Mouse (Mus musculus): ENCODE measurements at regions not wholly inside any gene's neighbourhood (a gene's known extent, or its start where the extent isn't known, plus 50 kb on each side); places are given as distances from the start of the nearest gene placed in this dataset.

GRCm38 (mm10) chr7:111257842-111258241, 175.0 kb upstream of the Eif4g2 start:
- Histone ChIP-seq H3K27ac (no peak overlapping the region), H3K4me3 (no peak overlapping the region)
- peak; percentile 47 for TF ChIP-seq CTCF (conservative IDR thresholded peaks at IDR 0.05)
- no peak for DNase-seq (ENCODE audit: low spot score in 2 of 2)

DNA sequence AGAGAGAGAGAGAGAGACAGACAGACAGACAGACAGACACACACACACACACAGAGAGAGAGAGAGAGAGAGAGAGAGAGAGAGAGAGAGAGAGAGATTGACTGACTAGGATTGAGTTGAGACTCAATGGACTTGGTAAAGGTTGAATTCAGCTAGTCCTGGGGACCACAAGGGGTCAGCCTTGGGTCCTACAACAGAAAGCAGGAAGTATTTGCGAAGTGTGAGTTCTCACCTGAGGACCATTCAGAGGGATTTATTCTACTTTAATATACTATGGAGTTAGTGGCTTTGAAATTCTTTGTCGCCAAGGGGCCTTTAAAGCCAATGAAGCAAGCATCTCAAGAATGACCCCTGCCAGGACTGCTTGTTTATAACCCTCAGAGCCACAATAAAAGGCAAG, 173.4 kb upstream of the Eif4g2 start:
- TF ChIP-seq CTCF (conservative IDR thresholded peaks at IDR 0.05), result peak; percentile 42
- Histone ChIP-seq H3K4me3 (no peak overlapping the region), H3K27ac (no peak overlapping the region)
- DNase-seq (ENCODE audit: low spot score in 2 of 2), result no peak

DNA sequence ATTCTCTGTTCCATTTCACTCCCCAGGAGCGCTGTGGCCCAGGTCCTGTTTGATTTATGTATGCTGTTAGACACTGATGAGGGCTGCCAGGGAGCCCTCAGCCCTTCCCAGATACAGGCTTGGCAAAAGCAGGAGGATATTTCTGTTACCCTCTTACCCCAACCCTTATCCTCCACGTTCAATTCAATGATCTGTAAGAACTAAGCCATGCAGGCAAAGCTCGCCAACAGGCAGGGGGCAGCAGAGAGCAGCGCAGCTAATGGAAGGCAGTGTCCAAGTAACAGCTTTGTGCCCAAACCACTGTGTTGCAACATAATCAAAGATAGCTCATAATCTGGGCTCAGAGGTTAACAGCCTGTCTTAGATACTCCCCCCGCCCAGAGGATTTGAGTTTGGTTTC, 166.8 kb upstream of the Eif4g2 start:
- peak overlapping the region; percentile 83 for H3K27ac ChIP-seq
- H3K4me3 ChIP-seq, result no peak overlapping the region
- DNase-seq (ENCODE audit: low spot score in 2 of 2), result peak; percentile 75 to 88
- peak; percentile 98 for TF ChIP-seq CTCF (conservative IDR thresholded peaks at IDR 0.05)

- no peak overlapping the region for H3K4me3 ChIP-seq
- H3K27ac ChIP-seq, result peak overlapping the region; percentile 60; the same call in 1 of the 2 replicates
- peak; percentile 55 for TF ChIP-seq CTCF (conservative IDR thresholded peaks at IDR 0.05)
- DNase-seq (ENCODE audit: low spot score in 2 of 2), result peak; percentile 49 to 65
Observed at GRCm38 (mm10) chr7:111245488-111245887, 162.7 kb upstream of the Eif4g2 start.

- DNase-seq (ENCODE audit: low spot score in 2 of 2), result no peak
- no peak for TF ChIP-seq CTCF (conservative IDR thresholded peaks at IDR 0.05)
- Histone ChIP-seq H3K4me3 (no peak overlapping the region), H3K27ac (peak overlapping the region; percentile 60; the same call in 1 of the 2 replicates)
Observed at GRCm38 (mm10) chr7:111245067-111245466, 162.2 kb upstream of the Eif4g2 start.

DNA sequence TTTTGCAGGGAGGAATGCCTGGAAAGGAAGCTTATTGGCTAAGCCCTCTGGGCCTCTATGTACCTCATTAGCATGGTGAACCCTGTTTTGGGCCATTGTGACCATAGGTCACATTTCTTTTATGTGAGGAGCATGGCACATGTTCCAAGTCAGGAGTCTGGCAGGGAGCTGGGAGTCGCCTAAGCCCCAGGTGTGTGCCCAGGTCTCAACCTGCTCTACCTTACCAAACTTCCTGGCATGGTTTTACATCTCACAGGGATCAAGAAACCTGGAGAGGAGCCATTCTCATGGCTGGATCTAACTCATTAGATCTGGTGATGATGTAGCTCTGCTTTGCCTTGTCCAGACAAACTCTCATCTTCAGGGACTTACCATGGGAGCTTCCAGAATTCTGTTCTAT, 161.0 kb upstream of the Eif4g2 start:
- DNase-seq (ENCODE audit: low spot score in 2 of 2), result no peak
- Histone ChIP-seq H3K4me3 (no peak overlapping the region), H3K27ac (no peak overlapping the region)
- no peak for TF ChIP-seq CTCF (conservative IDR thresholded peaks at IDR 0.05)

GRCm38 (mm10) chr7:111242646-111243045, 159.8 kb upstream of the Eif4g2 start:
- H3K4me3 ChIP-seq, result no peak overlapping the region
- no peak for TF ChIP-seq CTCF (conservative IDR thresholded peaks at IDR 0.05)
- DNase-seq (ENCODE audit: low spot score in 2 of 2), result peak in 1 of 2 experiments; percentile 2
- H3K27ac ChIP-seq, result no peak overlapping the region

GRCm38 (mm10) chr7:111241538-111241937, 158.7 kb upstream of the Eif4g2 start:
- H3K4me3 ChIP-seq, result no peak overlapping the region
- no peak overlapping the region for H3K27ac ChIP-seq
- peak; percentile 15 to 51 for DNase-seq (ENCODE audit: low spot score in 2 of 2)
- peak; percentile 74 for TF ChIP-seq CTCF (conservative IDR thresholded peaks at IDR 0.05)

- DNase-seq (ENCODE audit: low spot score in 2 of 2), result peak in 1 of 2 experiments; percentile 4
- H3K27ac ChIP-seq, result no peak overlapping the region
- TF ChIP-seq CTCF (conservative IDR thresholded peaks at IDR 0.05), result no peak
- H3K4me3 ChIP-seq, result no peak overlapping the region
Observed at GRCm38 (mm10) chr7:111240234-111240826, 157.5 kb upstream of the Eif4g2 start.

DNA sequence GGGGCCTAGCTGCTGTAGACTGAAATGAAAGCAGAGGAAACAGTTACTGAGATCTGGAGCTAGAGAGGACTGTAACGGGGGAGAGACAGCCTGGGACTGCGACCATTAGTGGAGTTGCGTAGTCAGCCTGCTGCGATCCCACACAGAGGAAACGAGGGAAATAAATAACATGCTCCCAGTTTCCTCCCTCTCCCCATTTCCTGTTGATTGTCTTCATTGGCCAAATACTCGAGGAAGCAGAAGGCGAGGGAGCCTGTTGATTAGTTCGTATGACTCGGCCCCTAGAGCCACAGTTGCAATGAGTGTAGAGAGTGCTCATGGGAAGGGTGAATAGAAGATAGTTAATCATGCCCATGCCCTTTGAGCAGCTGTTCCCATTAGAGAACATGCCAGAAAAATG, 155.0 kb upstream of the Eif4g2 start:
- no peak for TF ChIP-seq CTCF (conservative IDR thresholded peaks at IDR 0.05)
- H3K27ac ChIP-seq, result peak overlapping the region; percentile 51; the same call in 1 of the 2 replicates
- peak in 1 of 2 experiments; percentile 20 for DNase-seq (ENCODE audit: low spot score in 2 of 2)
- no peak overlapping the region for H3K4me3 ChIP-seq

GRCm38 (mm10) chr7:111230630-111231029, 147.8 kb upstream of the Eif4g2 start:
- DNase-seq (ENCODE audit: low spot score in 2 of 2), result no peak
- H3K27ac ChIP-seq, result no peak overlapping the region
- H3K4me3 ChIP-seq, result no peak overlapping the region
- no peak for TF ChIP-seq CTCF (conservative IDR thresholded peaks at IDR 0.05)

GRCm38 (mm10) chr7:111227082-111227481, 144.3 kb upstream of the Eif4g2 start:
- no peak for DNase-seq (ENCODE audit: low spot score in 2 of 2)
- Histone ChIP-seq H3K4me3 (no peak overlapping the region), H3K27ac (no peak overlapping the region)
- no peak for TF ChIP-seq CTCF (conservative IDR thresholded peaks at IDR 0.05)

- no peak for DNase-seq (ENCODE audit: low spot score in 2 of 2)
- Histone ChIP-seq H3K4me3 (no peak overlapping the region), H3K27ac (no peak overlapping the region)
- no peak for TF ChIP-seq CTCF (conservative IDR thresholded peaks at IDR 0.05)
Observed at GRCm38 (mm10) chr7:111226026-111226656, 143.3 kb upstream of the Eif4g2 start.

DNA sequence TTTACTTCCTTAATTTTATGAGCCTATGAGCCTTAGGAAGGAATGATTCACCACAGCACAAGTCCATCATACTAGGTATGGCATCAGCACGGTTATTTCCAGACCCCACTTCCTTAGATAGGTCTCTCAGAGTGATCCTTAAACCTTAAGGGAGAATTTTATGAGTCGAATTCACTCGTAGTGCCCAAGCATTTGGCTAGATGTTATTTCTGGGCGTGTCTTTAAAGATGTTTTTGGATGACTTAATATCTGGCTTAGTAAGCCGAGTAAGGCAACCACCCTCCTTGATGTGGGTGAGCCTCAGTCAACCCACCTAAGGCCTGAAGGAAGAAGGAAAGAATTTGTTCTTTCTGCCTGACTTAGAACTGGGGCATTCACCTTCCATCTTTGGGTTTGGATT, 132.8 kb upstream of the Eif4g2 start:
- H3K27ac ChIP-seq, result no peak overlapping the region
- DNase-seq (ENCODE audit: low spot score in 2 of 2), result no peak
- no peak for TF ChIP-seq CTCF (conservative IDR thresholded peaks at IDR 0.05)
- no peak overlapping the region for H3K4me3 ChIP-seq
